Mouse (Mus musculus) left cerebral cortex, postnatal 36 days (tissue): ENCODE measurements around the gene Fsd1. TPM values are rescaled to one million over a fixed set of nuclear protein-coding genes. Genes with fewer than 3 reads are reported as not detected.

Experiments
- DNase-seq, 2 experiments: peaks; one replicate each; pipeline ENCODE4 v3.0.0; 2021 to 2022; ENCODE audit warnings: low spot score in 2 of 2, mixed read lengths in 1 of 2
- intact Hi-C: fragments of 180-260 bp; cut with DNase I; formaldehyde crosslinking; loops from one replicate; pipeline ENCODE4 v1.15.1; 2025
- total RNA-seq, 2 experiments: library from RNA; stranded (reverse); gene quantifications; 2 replicates each; pipeline ENCODE4 v1.2.3; 2021

Fsd1 gene
- total RNA-seq, result 10 to 100 TPM; 75.0 to 97.4 TPM

DNA sequence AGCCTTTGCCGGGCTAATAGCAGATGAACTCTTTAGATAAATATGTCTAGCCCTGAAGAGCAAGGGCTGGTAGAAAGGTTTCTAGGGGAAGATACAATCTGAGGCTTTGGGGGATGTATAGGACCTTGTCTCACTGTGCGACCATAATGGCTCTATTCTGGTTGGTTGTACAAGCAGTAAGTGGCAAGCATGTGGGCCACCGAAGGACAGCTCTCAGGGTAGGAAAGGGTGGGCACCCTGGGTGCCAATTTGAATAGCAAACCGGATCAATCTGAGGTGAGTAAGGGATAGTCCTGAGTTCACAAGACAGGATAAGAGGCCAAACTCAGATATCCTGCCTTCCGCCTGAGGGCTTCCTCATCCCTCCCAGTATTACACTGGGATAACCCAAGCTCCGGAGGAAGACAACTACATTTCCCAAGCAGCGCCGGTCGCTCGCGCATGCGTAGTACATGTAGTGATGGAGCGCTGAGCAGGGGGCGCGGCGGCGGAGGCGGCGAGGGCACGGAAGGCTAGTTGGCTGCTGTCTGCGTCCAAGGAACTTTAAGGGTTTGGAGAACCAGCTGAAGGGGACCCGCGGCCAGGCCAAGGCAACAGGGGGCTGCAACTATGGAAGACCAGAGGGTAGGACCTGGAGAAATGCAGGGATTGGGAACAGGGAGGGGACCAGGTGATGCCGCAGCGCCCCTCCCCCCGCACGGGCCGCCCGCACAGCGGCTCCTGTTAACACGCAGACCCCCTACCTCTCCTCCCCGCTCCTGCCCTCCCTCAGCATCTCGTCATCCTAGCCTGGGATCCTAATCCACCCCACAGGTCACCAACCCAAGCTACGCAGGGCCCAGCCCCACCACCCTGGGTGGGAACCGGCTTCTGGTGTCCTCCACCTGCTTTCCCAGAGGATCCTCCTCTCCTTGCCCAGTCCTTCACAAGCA, at the start of gene Fsd1:
Gene Fsd1, plus strand, starts transcription at position 480 of the 932 bp plus-strand sequence.
- intact Hi-C loops, result no loop called here
- DNase-seq, result peak; percentile 83 to 86

DNA sequence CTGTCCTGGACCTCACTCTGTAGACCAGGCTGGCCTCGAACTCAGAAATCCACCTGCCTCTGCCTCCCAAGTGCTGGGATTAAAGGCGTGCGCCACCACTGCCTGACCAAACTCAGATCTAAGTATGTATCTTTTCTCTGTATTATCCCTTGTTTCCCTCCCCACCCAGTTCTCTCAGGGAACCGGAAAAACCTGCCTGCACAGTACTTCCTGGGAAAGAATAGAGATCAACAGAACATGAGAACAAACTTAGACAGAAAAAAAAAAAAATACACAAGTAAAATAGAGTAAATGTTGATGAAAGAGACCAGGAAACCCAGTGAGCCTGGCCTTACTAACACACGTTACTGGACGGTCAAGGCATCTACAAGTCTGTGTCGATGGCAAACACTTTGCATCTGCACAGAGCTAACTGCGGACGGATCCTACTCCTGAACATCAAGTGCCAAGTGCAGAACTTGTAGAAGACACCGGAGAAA, 41.9 kb upstream of the Fsd1 start:
- peak in 1 of 2 experiments; percentile 3 for DNase-seq
- intact Hi-C loops, result loop anchor here (5.0 kb wide), 1 partner anchor 42 kb away; no protein-coding TSS in a partner anchor

DNA sequence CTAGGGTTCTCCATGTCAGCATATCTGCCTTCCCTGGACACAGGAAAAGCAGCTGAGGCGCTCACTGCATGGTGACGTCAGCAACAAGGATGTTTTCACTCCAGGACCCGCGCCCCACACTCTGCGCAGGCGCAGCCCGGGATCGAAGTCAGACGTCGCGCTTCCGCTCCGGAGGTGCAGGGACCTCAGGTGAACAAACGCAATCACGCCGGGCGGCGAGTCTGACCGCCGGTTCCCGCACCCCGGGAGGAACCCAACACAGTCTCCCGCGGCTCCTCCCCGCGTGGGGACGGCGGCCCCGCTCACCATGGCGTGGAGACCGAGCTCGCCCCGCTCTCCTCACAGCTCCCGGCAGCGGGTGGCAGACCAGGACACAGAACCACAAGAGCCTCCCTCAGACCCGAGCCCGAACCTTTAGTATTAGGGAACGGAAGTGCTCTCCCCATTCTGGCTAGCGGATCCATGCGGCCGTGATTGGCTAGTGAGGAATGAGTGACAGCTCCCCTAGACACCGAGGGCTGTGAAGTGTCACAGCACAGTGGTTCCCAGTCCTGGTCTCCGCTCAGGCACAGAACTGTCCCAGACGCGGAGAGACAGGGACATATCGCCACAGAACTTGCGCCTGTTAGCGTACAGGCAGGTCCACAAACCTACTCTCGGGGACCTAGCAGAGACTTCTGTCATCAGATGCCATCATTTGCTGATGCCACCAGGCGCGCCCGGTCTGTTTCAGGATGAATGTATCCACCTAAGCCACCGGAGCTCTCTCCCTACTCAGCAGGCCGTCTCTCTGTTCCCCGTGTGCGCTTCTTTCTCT, 41.2 kb upstream of the Fsd1 start:
- DNase-seq, result peak; percentile 95
- intact Hi-C loops, result loop anchor here (5.0 kb wide), 2 partner anchors 43 to 58 kb away; no protein-coding TSS in a partner anchor

DNA sequence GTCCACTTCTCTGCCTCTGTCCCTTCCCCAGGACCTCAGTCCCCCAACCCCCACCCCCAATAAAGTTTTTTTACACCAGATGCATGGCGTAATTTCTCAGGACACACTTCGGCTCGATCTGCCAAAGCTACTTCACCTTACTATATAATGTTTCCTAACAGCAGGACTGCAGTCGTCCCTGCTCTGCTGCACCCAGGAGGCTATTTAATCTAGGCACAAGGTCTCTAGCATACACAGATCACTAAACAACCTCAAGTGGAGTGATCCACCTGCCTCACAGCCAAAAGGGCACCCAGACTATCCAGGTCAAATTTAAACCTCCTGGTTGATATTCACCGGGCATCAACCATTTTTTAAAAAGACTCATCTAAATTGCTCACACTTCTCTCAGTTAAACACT, 40.6 kb upstream of the Fsd1 start:
- intact Hi-C loops, result loop anchor here (5.0 kb wide), 1 partner anchor 58 kb away; no protein-coding TSS in a partner anchor
- DNase-seq, result no peak

DNA sequence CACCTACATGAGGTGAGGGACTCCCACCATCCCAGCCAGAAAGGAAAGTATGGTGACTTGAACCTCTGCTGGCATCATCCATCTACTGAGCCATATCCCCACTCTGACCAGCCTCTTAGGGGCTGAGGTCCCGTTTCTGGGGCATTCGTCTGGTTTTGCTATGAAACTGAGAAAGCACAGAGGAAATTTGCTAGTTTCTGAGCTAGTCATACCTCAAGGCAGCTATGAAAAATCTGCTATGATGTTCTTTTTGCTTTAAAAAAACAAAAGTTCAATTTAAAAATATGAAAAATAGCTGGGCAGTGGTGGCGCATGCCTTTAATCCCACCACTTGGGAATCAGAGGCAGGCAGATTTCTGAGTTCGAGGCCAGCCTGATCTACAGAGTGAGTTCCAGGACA, 37.7 kb upstream of the Fsd1 start:
- no peak for DNase-seq
- intact Hi-C loops, result loop anchor here (5.0 kb wide), 1 partner anchor 61 kb away; no protein-coding TSS in a partner anchor

DNA sequence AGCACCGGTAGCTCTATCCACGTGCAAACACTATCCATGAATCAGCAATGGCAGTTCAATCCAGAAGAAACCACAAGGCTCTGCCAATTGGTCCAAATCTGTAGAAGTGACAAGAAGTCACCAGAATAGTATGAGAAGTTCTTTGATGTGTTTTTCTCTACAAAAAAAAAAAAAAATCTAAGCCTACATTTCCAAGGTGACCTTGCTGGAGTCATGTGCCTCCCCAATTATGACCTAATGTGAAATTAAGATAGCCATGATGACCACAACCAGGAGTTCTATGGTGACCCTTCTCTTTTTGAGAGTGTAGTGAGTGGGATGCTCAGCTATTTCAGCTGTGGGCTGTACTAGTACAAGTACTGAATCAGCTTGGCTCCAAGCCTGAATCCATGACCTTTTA, 36.9 kb upstream of the Fsd1 start, which contains the start of gene Zfp119b:
Gene Zfp119b, minus strand, starts transcription at position 101 of the 400 bp plus-strand sequence.
- intact Hi-C loops, result loop anchor here (5.0 kb wide), 1 partner anchor 62 kb away; no protein-coding TSS in a partner anchor
- DNase-seq, result no peak

DNA sequence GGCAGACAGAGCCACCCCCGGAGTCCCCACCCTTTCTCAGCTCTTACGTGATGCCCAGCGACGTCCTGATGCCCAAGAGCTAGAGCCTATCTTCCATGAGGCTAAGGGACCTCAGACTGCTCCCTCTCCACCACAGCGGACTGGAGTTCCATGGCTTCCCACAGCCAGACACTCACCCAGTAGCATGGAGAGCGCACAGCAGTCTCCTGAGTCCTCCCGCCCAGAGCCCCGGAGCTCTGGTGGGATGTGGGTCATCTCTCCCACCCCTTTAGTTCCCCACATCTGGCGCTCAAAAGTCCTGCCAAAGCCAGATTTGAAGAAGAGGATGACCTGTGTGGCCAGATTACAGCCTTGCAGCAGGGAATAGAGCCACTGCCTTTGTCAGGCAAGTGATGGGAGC, 35.7 kb upstream of the Fsd1 start:
- intact Hi-C loops, result no loop called here
- no peak for DNase-seq

DNA sequence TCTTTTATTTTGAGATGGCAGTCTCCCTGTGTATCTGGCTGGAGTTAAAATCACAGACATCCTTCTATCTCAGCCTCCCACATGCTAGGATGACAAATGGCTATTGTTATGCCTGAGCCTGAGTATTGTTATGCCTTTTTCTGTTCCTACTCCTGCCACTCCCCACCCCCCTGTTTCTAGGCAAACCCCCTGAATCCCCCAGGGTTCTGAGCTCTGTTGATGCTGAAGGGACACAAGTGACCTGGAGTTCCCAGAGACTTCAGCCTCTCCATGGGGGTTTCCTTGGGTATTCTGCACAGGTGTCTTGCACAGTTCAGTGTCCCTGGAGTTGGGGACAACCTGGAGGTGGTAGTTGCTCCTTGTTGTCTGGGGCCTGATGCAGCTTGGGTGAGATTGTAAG, 34.3 kb upstream of the Fsd1 start:
- intact Hi-C loops, result no loop called here
- DNase-seq, result no peak

DNA sequence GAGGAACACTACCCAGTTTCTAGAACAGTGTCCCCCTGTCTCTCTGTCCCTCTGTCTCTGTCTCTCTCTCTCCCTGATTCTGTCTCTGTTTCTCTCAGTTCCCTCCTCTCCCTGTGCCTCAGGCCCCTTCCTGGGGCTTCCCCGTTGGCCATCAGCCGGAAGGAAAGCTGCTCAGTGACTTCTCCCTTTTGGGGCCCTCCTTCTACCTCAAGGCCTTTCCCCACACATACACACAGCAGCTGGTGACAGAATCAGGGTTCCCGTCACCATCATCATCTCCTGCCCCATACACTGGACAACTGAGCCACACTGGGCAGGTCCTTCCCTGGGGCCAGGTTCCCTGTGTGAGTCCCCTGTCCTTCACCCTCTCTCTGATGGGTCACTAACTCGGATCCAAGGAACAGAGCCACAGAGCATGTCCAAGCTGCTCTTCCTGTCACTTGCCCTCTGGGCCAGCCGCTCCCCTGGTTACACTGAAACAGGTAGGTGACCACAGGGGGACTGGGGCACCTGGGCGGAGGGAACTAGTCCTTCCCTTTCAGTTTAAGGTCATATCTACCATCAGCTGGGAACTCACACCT, 33.8 kb upstream of the Fsd1 start, which contains the start of gene Ebi3:
Gene Ebi3, plus strand, starts transcription at position 194 of the 581 bp plus-strand sequence.
- DNase-seq, result peak in 1 of 2 experiments; percentile 2
- intact Hi-C loops, result no loop called here

DNA sequence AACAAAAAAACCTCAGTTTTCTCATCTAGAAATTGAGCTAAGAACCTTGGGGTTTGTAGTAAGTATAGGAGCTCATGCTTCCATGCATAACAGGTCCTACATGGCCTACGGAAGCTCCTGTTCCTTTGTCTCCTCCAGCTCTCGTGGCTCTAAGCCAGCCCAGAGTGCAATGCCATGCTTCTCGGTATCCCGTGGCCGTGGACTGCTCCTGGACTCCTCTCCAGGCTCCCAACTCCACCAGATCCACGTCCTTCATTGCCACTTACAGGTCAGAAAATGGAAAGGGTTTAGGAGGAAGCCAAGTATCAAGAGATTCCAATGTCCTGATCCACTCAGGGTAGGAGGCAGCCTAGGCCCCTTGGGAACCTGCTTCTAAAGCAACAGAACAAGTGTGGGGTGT, 32.6 kb upstream of the Fsd1 start:
- intact Hi-C loops, result no loop called here
- no peak for DNase-seq

DNA sequence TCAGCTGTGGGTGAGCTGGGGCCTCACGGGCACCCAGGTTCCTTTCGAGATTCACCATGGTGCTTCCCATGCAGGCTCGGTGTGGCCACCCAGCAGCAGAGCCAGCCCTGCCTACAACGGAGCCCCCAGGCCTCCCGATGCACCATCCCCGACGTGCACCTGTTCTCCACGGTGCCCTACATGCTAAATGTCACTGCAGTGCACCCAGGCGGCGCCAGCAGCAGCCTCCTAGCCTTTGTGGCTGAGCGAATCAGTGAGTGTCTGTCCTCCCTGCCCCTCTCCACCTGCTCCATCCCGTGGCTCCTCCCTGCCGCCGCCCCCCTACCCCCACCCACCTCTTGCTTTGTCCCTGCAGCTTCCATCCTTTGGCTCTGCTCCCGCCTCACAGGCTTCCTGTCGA, 32.1 kb upstream of the Fsd1 start:
- intact Hi-C loops, result no loop called here
- no peak for DNase-seq

DNA sequence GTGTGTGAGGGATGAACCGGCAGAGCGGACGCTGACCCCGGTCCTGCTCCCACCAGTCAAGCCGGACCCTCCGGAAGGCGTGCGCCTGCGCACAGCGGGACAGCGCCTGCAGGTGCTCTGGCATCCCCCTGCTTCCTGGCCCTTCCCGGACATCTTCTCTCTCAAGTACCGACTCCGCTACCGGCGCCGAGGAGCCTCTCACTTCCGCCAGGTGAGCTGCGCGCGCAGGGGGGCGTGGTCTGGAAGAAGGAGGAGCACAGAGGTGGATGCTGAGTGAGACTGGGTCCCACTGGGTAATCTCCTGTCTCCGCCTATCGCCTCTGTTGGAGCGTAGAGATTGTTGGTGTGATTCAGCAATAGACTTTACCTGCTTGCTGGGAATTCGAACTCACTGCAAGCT, 30.2 kb upstream of the Fsd1 start:
- DNase-seq, result peak; percentile 79 to 87
- intact Hi-C loops, result no loop called here

DNA sequence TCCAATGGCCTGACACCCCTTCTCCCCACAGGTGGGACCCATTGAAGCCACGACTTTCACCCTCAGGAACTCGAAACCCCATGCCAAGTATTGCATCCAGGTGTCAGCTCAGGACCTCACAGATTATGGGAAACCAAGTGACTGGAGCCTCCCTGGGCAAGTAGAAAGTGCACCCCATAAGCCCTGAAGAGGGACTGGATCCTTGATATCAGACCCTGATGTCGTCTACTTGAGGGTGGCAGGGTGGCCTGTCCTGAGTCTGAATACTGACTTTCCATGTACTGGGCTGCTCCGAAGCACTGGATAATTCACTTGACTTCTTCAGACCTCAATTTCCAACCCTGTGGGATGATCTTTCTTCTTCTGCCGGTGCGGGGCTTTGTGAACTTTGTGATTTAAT, 29.7 kb upstream of the Fsd1 start:
- no peak for DNase-seq

DNA sequence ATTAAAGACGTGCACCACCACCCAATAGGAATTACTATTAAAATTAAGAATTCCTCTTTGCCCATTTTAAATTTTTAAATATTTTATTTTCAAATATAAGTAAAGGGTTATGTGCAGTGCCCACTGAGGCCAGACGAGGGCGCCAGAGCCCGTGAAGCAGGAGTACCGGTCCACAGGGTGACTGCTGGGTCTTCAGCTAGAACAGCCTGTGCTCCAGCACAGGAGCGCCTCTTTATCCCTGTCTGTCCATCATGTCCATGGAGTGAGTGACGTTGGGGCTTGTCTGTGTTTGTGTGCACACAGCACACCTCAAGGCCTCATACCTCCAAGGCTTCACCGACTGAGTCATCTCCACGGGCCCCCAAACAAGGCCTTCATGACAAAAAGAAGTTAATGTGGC, 29.1 kb upstream of the Fsd1 start:
- peak in 1 of 2 experiments; percentile 56 for DNase-seq
- intact Hi-C loops, result no loop called here

More for the DNA sequence above, 29.7 kb upstream of the Fsd1 start:
- intact Hi-C loops, result no loop called here

DNA sequence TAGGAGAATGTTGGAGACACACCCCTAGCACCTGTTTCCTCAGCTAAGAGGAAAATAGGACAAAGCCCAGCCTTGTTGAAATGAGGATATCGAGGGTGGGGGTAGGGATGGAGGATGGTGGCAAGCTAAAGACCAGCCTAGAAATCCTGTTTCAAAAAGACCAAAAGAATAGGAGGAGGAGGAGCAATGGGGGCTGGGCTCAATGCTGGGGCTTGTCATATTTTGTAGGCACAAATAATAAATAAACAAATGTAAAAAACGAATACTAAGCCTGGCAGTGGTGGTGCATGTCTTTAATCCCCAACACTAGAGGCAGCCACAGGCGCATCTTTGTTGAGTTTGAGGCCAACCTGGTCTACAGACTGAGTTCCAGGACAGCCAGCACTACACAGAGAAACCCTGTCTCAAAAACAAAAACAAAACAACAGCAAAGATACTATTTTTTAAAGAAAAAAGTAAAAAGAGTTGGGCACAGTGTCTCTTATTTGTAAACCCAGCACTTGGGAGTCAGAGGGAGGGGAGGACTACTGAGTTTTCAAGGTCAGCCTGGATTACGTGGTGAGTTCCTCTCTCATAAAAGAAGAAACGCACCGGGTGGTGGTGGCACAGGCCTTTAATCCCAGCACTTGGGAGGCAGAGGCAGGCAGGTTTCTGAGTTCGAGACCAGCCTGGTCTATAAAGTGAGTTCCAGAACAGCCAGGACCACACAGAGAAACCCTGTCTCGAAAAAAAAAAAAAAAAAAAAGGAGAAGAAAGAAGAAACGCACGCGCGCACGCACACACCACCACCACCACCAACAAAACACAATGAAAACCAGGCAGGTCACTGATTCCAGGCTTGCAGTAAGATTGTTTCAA, 28.4 kb upstream of the Fsd1 start:
- DNase-seq, result no peak
- intact Hi-C loops, result loop anchor here (2.0 kb wide), 2 partner anchors 51 to 65 kb away; partner anchors contain the start of gene Zfp959

DNA sequence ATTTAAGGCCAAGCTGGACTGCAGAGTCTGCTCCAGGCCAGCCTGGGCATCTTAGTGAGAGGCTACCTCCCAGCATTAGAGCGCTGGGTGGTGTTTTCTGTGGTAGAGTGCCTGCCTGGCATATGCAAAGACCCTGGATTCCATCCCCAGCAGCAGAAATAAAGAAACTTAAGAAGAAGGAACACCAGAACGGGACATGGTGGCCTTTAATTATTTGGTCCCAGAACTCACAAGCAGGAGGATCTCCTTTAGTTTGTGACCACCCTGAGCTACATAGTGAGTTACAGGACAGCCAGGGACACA, 27.8 kb upstream of the Fsd1 start:
- DNase-seq, result no peak

DNA sequence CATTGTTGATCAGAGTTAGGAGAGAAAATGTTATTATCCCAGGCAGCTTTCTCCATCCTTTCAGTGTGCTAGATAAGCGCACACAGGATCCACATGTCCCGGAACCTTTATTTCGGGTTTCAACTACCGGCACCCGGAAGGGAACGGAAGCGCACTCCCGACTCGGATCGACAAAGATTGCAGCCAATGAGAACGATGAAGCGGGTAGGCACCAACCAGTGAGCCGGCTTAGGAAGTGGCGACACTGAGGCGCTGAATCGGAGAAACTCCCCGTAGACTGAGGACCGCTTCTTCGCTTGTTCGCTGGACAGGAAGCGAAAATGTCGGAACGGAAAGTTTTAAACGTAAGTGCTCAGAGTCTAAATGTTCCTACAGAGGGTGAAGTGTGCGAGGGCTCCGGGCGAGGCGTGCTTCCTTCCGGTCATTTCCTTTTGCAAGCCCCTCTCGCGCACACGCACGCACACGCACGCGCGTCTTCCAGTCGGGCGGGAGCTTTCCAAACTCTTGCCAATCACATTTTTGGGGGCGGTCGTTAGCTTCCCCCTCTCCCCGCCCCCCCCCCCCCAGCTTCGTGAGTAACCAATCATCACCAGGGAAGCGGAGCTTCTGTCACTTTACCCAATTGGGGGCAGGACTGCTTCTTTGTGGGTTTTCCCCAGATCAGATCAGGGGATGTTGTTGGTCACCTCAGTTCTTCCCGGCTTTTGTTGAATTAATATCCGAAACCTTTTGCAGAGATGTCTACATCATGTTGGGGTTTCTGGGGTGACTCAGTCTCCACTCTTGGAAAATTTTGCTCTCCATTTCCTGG, 27.2 kb upstream of the Fsd1 start, which contains the start of gene Yju2:
Gene Yju2, plus strand, starts transcription at position 182 of the 811 bp plus-strand sequence.
- peak; percentile 95 to 97 for DNase-seq
- intact Hi-C loops, result loop anchor here (2.0 kb wide), 2 partner anchors 50 to 66 kb away; partner anchors contain the start of gene Zfp959

More for the DNA sequence above, 27.8 kb upstream of the Fsd1 start:
- intact Hi-C loops, result loop anchor here (2.0 kb wide), 2 partner anchors 50 to 66 kb away; partner anchors contain the start of gene Zfp959
